Mouse (Mus musculus) heart, embryonic 15.5 days (tissue): ENCODE measurements around the gene Zfp449. TPM values are rescaled to one million over a fixed set of nuclear protein-coding genes. Genes with fewer than 3 reads are reported as not detected.
"Not testable (repeated sequence)": the region's sequence is repeated elsewhere in the genome, so short reads cannot be mapped to it uniquely, and the experiment has no call there.

Experiments used
- ATAC-seq: fragments of 200-750 bp; cut with Nextera tagmentation; replicated peaks from 2 replicates; pipeline ENCODE4 v1.8.0; 2017; ENCODE audit warnings: low read depth, moderate TSS enrichment; ENCODE audit not compliant: insufficient number of reproducible peaks, insufficient read depth, low FRiP score
- H3K27ac ChIP-seq: fragments of 300-500 bp; sonication (generic); 2 replicates; pipeline ENCODE4 v1.5.1; 2015; ENCODE audit warnings: mild to moderate bottlenecking, inconsistent platforms
- H3K27me3 ChIP-seq: fragments of 300-500 bp; sonication (generic); 2 replicates; pipeline ENCODE4 v1.6.1; 2015; ENCODE audit warnings: inconsistent platforms
- H3K36me3 ChIP-seq: fragments of 300-500 bp; sonication (generic); 2 replicates; pipeline ENCODE4 v1.6.1; 2015; ENCODE audit warnings: mild to moderate bottlenecking, inconsistent platforms
- H3K4me1 ChIP-seq: fragments of 300-500 bp; sonication (generic); replicated peaks from 2 replicates; pipeline ENCODE4 v1.6.1; 2015; ENCODE audit warnings: inconsistent platforms
- H3K4me2 ChIP-seq: fragments of 300-500 bp; sonication (generic); 2 replicates; pipeline ENCODE4 v1.6.1; 2015; ENCODE audit warnings: inconsistent platforms, mild to moderate bottlenecking, moderate library complexity
- H3K4me3 ChIP-seq: fragments of 300-500 bp; sonication (generic); 2 replicates; pipeline ENCODE4 v1.5.1; 2015; ENCODE audit warnings: mild to moderate bottlenecking, inconsistent platforms
- H3K9ac ChIP-seq: fragments of 300-500 bp; sonication (generic); 2 replicates; pipeline ENCODE4 v1.6.1; 2015; ENCODE audit warnings: mild to moderate bottlenecking, inconsistent platforms
- H3K9me3 ChIP-seq: fragments of 300-500 bp; sonication (generic); replicated peaks from 2 replicates; pipeline ENCODE4 v1.6.1; 2016; ENCODE audit warnings: inconsistent platforms
- WGBS: fragments of 180-500 bp; shearing (Covaris S2); methylation state at CpG from one replicate; pipeline ENCODE4 v1.1.7; 2015; ENCODE audit warnings: mixed read lengths; 5-methylcytosine and 5-hydroxymethylcytosine counted together
- polyA plus RNA-seq: library from polyadenylated mRNA; unstranded; fragments of >200 nt; fragmentation: Nextera tagmentation; extraction: Ambion mirVana; gene quantifications from 2 replicates; pipeline ENCODE4 v1.2.1, GENCODE M21; 2015

Zfp449 gene
- polyA plus RNA-seq = 6.3 and 8.2 TPM in 2 replicates

- peak within 1 kb of the TSS; percentile 58 for H3K9ac ChIP-seq
- no peaks in the 10 kb centered on the region for H3K9me3 ChIP-seq
- no peaks in the 10 kb centered on the region for H3K27me3 ChIP-seq
- ATAC-seq = peak; percentile 95
- H3K4me3 ChIP-seq = peak within 1 kb of the TSS; percentile 67
- peak within 1 kb of the TSS; percentile 58 for H3K4me2 ChIP-seq
- no peaks in the 10 kb centered on the region for H3K4me1 ChIP-seq
- 13% methylated on average over 38 of the region's 39 CpGs for WGBS
- H3K36me3 ChIP-seq = no peaks in the 10 kb centered on the region
- H3K27ac ChIP-seq = peak within 1 kb of the TSS; percentile 68
These were observed at the start of gene Zfp449 for GRCm38 (mm10) chrX:56346176-56346931. Zfp449 (plus strand) TSS chrX:56346400.

GRCm38 (mm10) chrX:56307597-56307996 lies 38.6 kb upstream of the Zfp449 start:
- no peak overlapping the region for H3K9ac ChIP-seq
- no peak overlapping the region for H3K27ac ChIP-seq
- no peaks in the 10 kb centered on the region for H3K27me3 ChIP-seq
- no peaks in the 10 kb centered on the region for H3K9me3 ChIP-seq
- no peak overlapping the region for H3K4me3 ChIP-seq
- 65% methylated on average over 5 of the region's 5 CpGs for WGBS
- ATAC-seq = no peak
- H3K36me3 ChIP-seq = no peaks in the 10 kb centered on the region
- no peaks in the 10 kb centered on the region for H3K4me1 ChIP-seq
- no peak overlapping the region for H3K4me2 ChIP-seq

GRCm38 (mm10) chrX:56312813-56313212 lies 33.4 kb upstream of the Zfp449 start:
- H3K9ac ChIP-seq = no peak overlapping the region
- H3K4me3 ChIP-seq = no peak overlapping the region
- no peak overlapping the region for H3K4me2 ChIP-seq
- H3K4me1 ChIP-seq = no peaks in the 10 kb centered on the region
- ATAC-seq = no peak
- no peaks in the 10 kb centered on the region for H3K27me3 ChIP-seq
- H3K9me3 ChIP-seq = no peaks in the 10 kb centered on the region
- H3K36me3 ChIP-seq = no peaks in the 10 kb centered on the region
- H3K27ac ChIP-seq = no peak overlapping the region
- 57% methylated on average over 1 of the region's 1 CpGs for WGBS

GRCm38 (mm10) chrX:56322096-56322495 lies 24.1 kb upstream of the Zfp449 start:
- no peak for ATAC-seq
- Histone ChIP-seq H3K9ac (no peak overlapping the region), H3K27me3 (no peaks in the 10 kb centered on the region), H3K4me3 (no peak overlapping the region), H3K36me3 (no peaks in the 10 kb centered on the region), H3K4me2 (no peak overlapping the region), H3K4me1 (no peaks in the 10 kb centered on the region), H3K27ac (no peak overlapping the region), H3K9me3 (no peaks in the 10 kb centered on the region)
- WGBS = 69% methylated on average over 5 of the region's 5 CpGs

GRCm38 (mm10) chrX:56322731-56323130 lies 23.5 kb upstream of the Zfp449 start:
- Histone ChIP-seq H3K9me3 (no peaks in the 10 kb centered on the region), H3K27ac (no peak overlapping the region), H3K36me3 (no peaks in the 10 kb centered on the region), H3K9ac (no peak overlapping the region), H3K27me3 (no peaks in the 10 kb centered on the region), H3K4me1 (no peaks in the 10 kb centered on the region), H3K4me3 (no peak overlapping the region), H3K4me2 (no peak overlapping the region)
- 67% methylated on average over 2 of the region's 2 CpGs for WGBS
- no peak for ATAC-seq

- no peak overlapping the region for H3K4me3 ChIP-seq
- H3K27ac ChIP-seq = no peak overlapping the region
- H3K36me3 ChIP-seq = no peaks in the 10 kb centered on the region
- H3K27me3 ChIP-seq = no peaks in the 10 kb centered on the region
- no peak overlapping the region for H3K9ac ChIP-seq
- no peaks in the 10 kb centered on the region for H3K9me3 ChIP-seq
- no peak overlapping the region for H3K4me2 ChIP-seq
- no peaks in the 10 kb centered on the region for H3K4me1 ChIP-seq
- WGBS = 45% methylated on average over 3 of the region's 3 CpGs
- ATAC-seq = no peak
These were observed 14.2 kb upstream of the Zfp449 start for GRCm38 (mm10) chrX:56332046-56332445.

- no peak for ATAC-seq
These were observed 5.9 kb upstream of the Zfp449 start for GRCm38 (mm10) chrX:56340305-56340704.

GRCm38 (mm10) chrX:56342921-56343320 lies 3.3 kb upstream of the Zfp449 start:
- no peak for ATAC-seq
- Histone ChIP-seq H3K9ac (no peak overlapping the region), H3K27ac (no peak overlapping the region), H3K4me1 (no peaks in the 10 kb centered on the region), H3K4me3 (no peak overlapping the region), H3K27me3 (no peaks in the 10 kb centered on the region), H3K4me2 (no peak overlapping the region), H3K9me3 (no peaks in the 10 kb centered on the region), H3K36me3 (no peaks in the 10 kb centered on the region)
- 75% methylated on average over 3 of the region's 3 CpGs for WGBS

More at GRCm38 (mm10) chrX:56340305-56340704, 5.9 kb upstream of the Zfp449 start:
- H3K27me3 ChIP-seq = no peaks in the 10 kb centered on the region
- no peak overlapping the region for H3K4me3 ChIP-seq
- H3K9me3 ChIP-seq = no peaks in the 10 kb centered on the region
- H3K9ac ChIP-seq = no peak overlapping the region
- H3K4me2 ChIP-seq = no peak overlapping the region
- H3K36me3 ChIP-seq = no peaks in the 10 kb centered on the region
- H3K27ac ChIP-seq = no peak overlapping the region
- no peaks in the 10 kb centered on the region for H3K4me1 ChIP-seq

GRCm38 (mm10) chrX:56346932-56347253 lies 693 bp downstream of the Zfp449 start:
- Histone ChIP-seq H3K4me3 (peak overlapping the region; percentile 67), H3K27ac (peak overlapping the region; percentile 68), H3K9me3 (no peaks in the 10 kb centered on the region), H3K27me3 (no peaks in the 10 kb centered on the region), H3K9ac (peak overlapping the region; percentile 58), H3K4me2 (peak overlapping the region; percentile 58), H3K4me1 (no peaks in the 10 kb centered on the region), H3K36me3 (no peaks in the 10 kb centered on the region)
- ATAC-seq = peak; percentile 39; the same call in 1 of the 2 replicates
- WGBS = 46% methylated on average over 8 of the region's 8 CpGs

GRCm38 (mm10) chrX:56374431-56375128 lies 28.4 kb downstream of the Zfp449 start, which contains the start of gene Smim10l2a:
Smim10l2a (plus strand) TSS chrX:56374586.
- Histone ChIP-seq H3K4me3 (peak within 1 kb of the TSS; percentile 58), H3K4me2 (peak within 1 kb of the TSS; percentile 81), H3K9ac (peak within 1 kb of the TSS; percentile 47)
- not testable (repeated sequence) for H3K4me1 ChIP-seq, H3K27me3 ChIP-seq, H3K36me3 ChIP-seq, H3K27ac ChIP-seq, H3K9me3 ChIP-seq
- peak; percentile 73 for ATAC-seq
- 12% methylated on average over 54 of the region's 56 CpGs for WGBS

GRCm38 (mm10) chrX:56380852-56381251 lies 34.7 kb downstream of the Zfp449 start:
- ATAC-seq = no peak
- no peak overlapping the region for H3K9ac ChIP-seq
- H3K27ac ChIP-seq = no peak overlapping the region
- H3K4me2 ChIP-seq = no peak overlapping the region
- no peaks in the 10 kb centered on the region for H3K36me3 ChIP-seq
- H3K9me3 ChIP-seq = no peaks in the 10 kb centered on the region
- H3K4me1 ChIP-seq = no peaks in the 10 kb centered on the region
- H3K4me3 ChIP-seq = no peak overlapping the region
- WGBS = 41% methylated on average over 2 of the region's 2 CpGs
- H3K27me3 ChIP-seq = no peaks in the 10 kb centered on the region

GRCm38 (mm10) chrX:56384142-56384541 lies 37.9 kb downstream of the Zfp449 start:
- no peaks in the 10 kb centered on the region for H3K4me1 ChIP-seq
- 71% methylated on average over 2 of the region's 2 CpGs for WGBS
- no peak for ATAC-seq
- H3K4me2 ChIP-seq = no peak overlapping the region
- no peak overlapping the region for H3K9ac ChIP-seq
- H3K4me3 ChIP-seq = no peak overlapping the region
- H3K36me3 ChIP-seq = no peaks in the 10 kb centered on the region
- H3K27me3 ChIP-seq = no peaks in the 10 kb centered on the region
- no peaks in the 10 kb centered on the region for H3K9me3 ChIP-seq
- H3K27ac ChIP-seq = no peak overlapping the region
